Mouse (Mus musculus) limb, embryonic 11.5 days (tissue): ENCODE measurements around the gene Hunk. TPM values are rescaled to one million over a fixed set of nuclear protein-coding genes. Genes with fewer than 3 reads are reported as not detected.
A peak's percentile ranks its signal among the peaks of the same experiment; 100 is the strongest.

Experiments used
- ATAC-seq: fragments of 200-750 bp; cut with Nextera tagmentation; 2 replicates; pipeline ENCODE4 v1.8.0; 2017; ENCODE audit warnings: low read depth; ENCODE audit not compliant: insufficient number of reproducible peaks, low FRiP score, low TSS enrichment
- DNase-seq: peaks from one replicate; pipeline ENCODE4 v3.0.0-alpha.2; 2015; ENCODE audit warnings: low spot score
- H3K27ac ChIP-seq: fragments of 300-500 bp; sonication (generic); replicated peaks from 2 replicates; pipeline ENCODE4 v1.5.1; 2014; ENCODE audit warnings: low read depth, mild to moderate bottlenecking, low read length
- H3K27me3 ChIP-seq: fragments of 300-500 bp; sonication (generic); 2 replicates; pipeline ENCODE4 v1.6.1; 2014; ENCODE audit warnings: mild to moderate bottlenecking, low read length, mixed read lengths; ENCODE audit not compliant: control insufficient read depth, insufficient read depth
- H3K36me3 ChIP-seq: fragments of 300-500 bp; sonication (generic); 2 replicates; pipeline ENCODE4 v1.6.1; 2014; ENCODE audit warnings: mild to moderate bottlenecking, low read length, moderate library complexity, mixed read lengths; ENCODE audit not compliant: control insufficient read depth, insufficient read depth
- H3K4me1 ChIP-seq: fragments of 300-500 bp; sonication (generic); 2 replicates; pipeline ENCODE4 v1.6.1; 2014; ENCODE audit warnings: low read length, mixed read lengths; ENCODE audit not compliant: control insufficient read depth, insufficient read depth
- H3K4me2 ChIP-seq: fragments of 300-500 bp; sonication (generic); 2 replicates; pipeline ENCODE4 v1.6.1; 2014; ENCODE audit warnings: low read depth, mild to moderate bottlenecking, moderate library complexity; ENCODE audit not compliant: severe bottlenecking
- H3K4me3 ChIP-seq: fragments of 300-500 bp; sonication (generic); 2 replicates; pipeline ENCODE4 v1.5.1; 2014; ENCODE audit warnings: low read depth, low read length
- H3K9ac ChIP-seq: fragments of 300-500 bp; sonication (generic); 2 replicates; pipeline ENCODE4 v1.6.1; 2014; ENCODE audit warnings: mild to moderate bottlenecking, low read length
- H3K9me3 ChIP-seq: fragments of 300-500 bp; sonication (generic); 2 replicates; pipeline ENCODE4 v1.6.1; 2016; ENCODE audit warnings: low read length; ENCODE audit not compliant: control insufficient read depth
- WGBS: fragments of 180-500 bp; shearing (Covaris S2); extraction: QIAGEN DNeasy Blood & Tissue Kit; methylation state at CpG from one replicate; pipeline ENCODE4 v1.1.7; 2014; 5-methylcytosine and 5-hydroxymethylcytosine counted together
- polyA plus RNA-seq: library from polyadenylated mRNA; unstranded; fragments of >200 nt; fragmentation: Nextera tagmentation; extraction: Ambion mirVana; gene quantifications from 2 replicates; pipeline ENCODE4 v1.2.1, GENCODE M21; 2014

The Hunk gene
- polyA plus RNA-seq, result 19.0 and 22.7 TPM in 2 replicates

- Histone ChIP-seq H3K27me3 (no peaks in the 10 kb centered on the region), H3K9me3 (no peaks in the 10 kb centered on the region), H3K4me2 (peak within 1 kb of the TSS; percentile 95), H3K9ac (peak within 1 kb of the TSS; percentile 97), H3K36me3 (peaks cover 4% of the 10 kb centered on the region; the same call in 1 of the 2 replicates), H3K4me1 (peaks cover 19% of the 10 kb centered on the region), H3K4me3 (peak within 1 kb of the TSS; percentile 96), H3K27ac (peak within 1 kb of the TSS; percentile 98)
- DNase-seq (peak; percentile 89), ATAC-seq (peak; percentile 85)
- WGBS, result under 1% methylated on average over 69 of the region's 101 CpGs
These were observed at the start of gene Hunk for GRCm38 (mm10) chr16:90385688-90386513. TSS of gene Hunk (plus strand) at chr16:90386013.

DNA sequence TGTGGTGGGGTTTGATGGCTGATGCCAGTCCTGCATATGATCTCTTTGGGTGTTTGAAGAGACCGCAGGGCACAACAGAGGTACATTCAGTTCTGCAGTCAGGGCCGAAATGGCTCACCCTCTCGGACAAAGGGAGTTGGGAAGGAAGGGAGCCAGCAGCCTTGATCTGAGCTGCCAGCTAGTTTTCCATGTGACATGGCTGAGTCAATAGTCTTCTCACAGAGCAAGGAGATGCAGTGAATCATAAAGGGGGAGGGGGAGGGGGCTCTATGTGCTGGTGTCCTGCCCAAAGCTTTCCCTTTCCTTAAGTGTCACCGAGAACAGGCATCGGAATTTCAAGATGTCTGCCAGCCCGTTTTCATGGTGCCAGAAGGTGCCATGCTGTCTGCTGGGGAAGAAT, 46.8 kb upstream of the Hunk start:
- H3K4me2 ChIP-seq, result no peak overlapping the region
- H3K9ac ChIP-seq, result no peak overlapping the region
- DNase-seq (no peak), ATAC-seq (no peak)
- H3K4me3 ChIP-seq, result no peak overlapping the region
- H3K9me3 ChIP-seq, result no peaks in the 10 kb centered on the region
- 88% methylated on average over 6 of the region's 6 CpGs for WGBS
- no peak overlapping the region for H3K27ac ChIP-seq
- H3K27me3 ChIP-seq, result no peaks in the 10 kb centered on the region
- H3K4me1 ChIP-seq, result no peaks in the 10 kb centered on the region
- no peaks in the 10 kb centered on the region for H3K36me3 ChIP-seq

DNA sequence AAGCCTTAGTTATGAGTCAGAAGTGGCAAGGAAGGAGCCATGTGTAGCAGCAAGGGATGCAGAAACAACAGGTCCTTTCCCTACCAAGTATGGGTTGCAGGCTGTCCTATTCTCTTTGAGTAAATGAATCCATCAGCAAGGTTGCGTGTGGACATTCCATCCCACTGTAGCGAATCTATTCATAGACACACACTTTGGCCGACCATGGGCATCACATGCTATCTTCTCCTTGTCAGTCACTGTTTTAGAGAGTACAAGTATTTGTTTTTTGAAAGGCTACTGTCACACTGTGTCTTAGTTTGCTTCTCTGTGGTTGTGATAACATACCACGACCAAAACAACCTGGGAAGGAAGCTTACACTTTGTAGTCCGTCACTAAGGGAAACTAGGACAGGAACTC, 44.7 kb upstream of the Hunk start:
- WGBS, result 95% methylated on average over 5 of the region's 5 CpGs
- no peaks in the 10 kb centered on the region for H3K4me1 ChIP-seq
- H3K9me3 ChIP-seq, result no peaks in the 10 kb centered on the region
- H3K36me3 ChIP-seq, result no peaks in the 10 kb centered on the region
- H3K4me2 ChIP-seq, result no peak overlapping the region
- DNase-seq (no peak), ATAC-seq (no peak)
- H3K27me3 ChIP-seq, result no peaks in the 10 kb centered on the region
- H3K9ac ChIP-seq, result no peak overlapping the region
- no peak overlapping the region for H3K4me3 ChIP-seq
- no peak overlapping the region for H3K27ac ChIP-seq

DNA sequence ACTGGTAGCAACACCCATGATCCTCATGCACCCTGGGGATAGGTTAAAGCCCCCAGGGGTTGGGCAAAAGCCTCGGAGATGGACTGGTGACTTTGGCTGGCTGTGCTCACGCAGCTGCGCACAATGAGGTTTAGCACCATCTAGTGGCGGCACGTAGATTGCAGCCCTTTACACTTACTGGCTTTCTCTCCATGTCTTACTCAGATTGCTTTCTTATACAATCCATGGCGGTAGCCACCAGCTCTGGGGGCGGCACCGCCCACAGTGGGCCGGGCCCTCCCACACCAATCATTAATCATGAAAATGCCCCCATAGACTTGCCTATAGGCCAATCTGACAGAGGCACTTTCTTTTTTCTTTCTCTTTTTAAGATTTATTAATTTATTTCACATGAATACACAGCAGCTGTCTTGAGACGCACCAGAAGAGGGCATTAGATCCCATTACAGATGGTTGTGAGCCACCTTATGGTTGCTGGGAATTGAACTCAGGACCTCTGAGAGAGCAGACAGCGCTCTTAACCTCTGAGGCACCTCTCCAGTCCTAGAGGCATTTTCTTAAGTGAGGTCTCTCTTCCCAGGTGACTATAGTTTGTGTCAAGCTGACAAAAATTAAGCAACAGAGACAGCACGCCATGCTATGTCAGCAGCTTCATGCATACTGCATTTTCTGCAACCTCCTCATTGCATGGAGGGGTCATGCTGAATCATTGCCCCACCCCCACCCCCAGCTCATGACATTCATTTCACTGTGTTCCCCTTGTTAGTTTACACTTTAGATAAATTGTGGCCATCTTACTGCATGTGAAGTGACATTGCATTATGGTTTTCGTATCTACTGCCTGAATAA, 35.9 kb upstream of the Hunk start:
- H3K4me3 ChIP-seq, result no peak overlapping the region

GRCm38 (mm10) chr16:90351726-90352125, 34.1 kb upstream of the Hunk start:
- 55% methylated on average over 8 of the region's 8 CpGs for WGBS
- DNase-seq, result no peak
- H3K9me3 ChIP-seq, result no peaks in the 10 kb centered on the region
- no peak for ATAC-seq
- no peak overlapping the region for H3K27ac ChIP-seq
- H3K4me1 ChIP-seq, result no peaks in the 10 kb centered on the region
- H3K36me3 ChIP-seq, result no peaks in the 10 kb centered on the region
- no peak overlapping the region for H3K9ac ChIP-seq
- no peaks in the 10 kb centered on the region for H3K27me3 ChIP-seq
- no peak overlapping the region for H3K4me3 ChIP-seq
- H3K4me2 ChIP-seq, result no peak overlapping the region

More for the DNA sequence above, 35.9 kb upstream of the Hunk start:
- Histone ChIP-seq H3K27me3 (no peaks in the 10 kb centered on the region), H3K9me3 (no peaks in the 10 kb centered on the region), H3K4me1 (no peaks in the 10 kb centered on the region), H3K36me3 (no peaks in the 10 kb centered on the region), H3K9ac (no peak overlapping the region), H3K27ac (no peak overlapping the region), H3K4me2 (no peak overlapping the region)
- DNase-seq, result peak; percentile 88
- WGBS, result 31% methylated on average over 12 of the region's 13 CpGs
- ATAC-seq, result peak; percentile 93

DNA sequence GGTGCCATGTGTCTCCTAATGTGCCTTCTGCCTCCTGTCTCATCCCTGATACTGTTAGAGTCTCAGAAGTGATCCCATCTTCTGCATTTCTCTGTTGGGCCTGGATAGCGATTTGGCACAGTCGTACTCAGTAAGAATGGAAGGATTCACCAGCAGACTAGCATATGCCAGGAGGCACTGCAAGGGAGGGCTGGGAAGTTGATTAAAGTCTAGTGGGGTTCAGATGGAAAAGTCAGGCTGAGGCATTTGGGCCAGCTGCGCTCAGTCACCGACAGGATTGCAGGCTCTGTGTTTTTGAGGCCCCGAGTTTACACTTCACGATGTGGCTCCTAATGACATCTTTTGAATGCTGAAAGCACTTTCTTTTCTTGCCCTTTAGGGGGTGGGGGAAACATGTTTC, 33.1 kb upstream of the Hunk start:
- Histone ChIP-seq H3K27me3 (no peaks in the 10 kb centered on the region), H3K27ac (no peak overlapping the region), H3K36me3 (no peaks in the 10 kb centered on the region), H3K4me3 (no peak overlapping the region), H3K9ac (no peak overlapping the region), H3K4me1 (no peaks in the 10 kb centered on the region), H3K9me3 (no peaks in the 10 kb centered on the region), H3K4me2 (no peak overlapping the region)
- no peak for DNase-seq
- WGBS, result 63% methylated on average over 6 of the region's 6 CpGs
- ATAC-seq, result no peak

GRCm38 (mm10) chr16:90353156-90353555, 32.7 kb upstream of the Hunk start:
- no peak overlapping the region for H3K9ac ChIP-seq
- no peak overlapping the region for H3K27ac ChIP-seq
- no peaks in the 10 kb centered on the region for H3K9me3 ChIP-seq
- 82% methylated on average over 5 of the region's 5 CpGs for WGBS
- H3K4me3 ChIP-seq, result no peak overlapping the region
- no peaks in the 10 kb centered on the region for H3K27me3 ChIP-seq
- H3K36me3 ChIP-seq, result no peaks in the 10 kb centered on the region
- H3K4me1 ChIP-seq, result no peaks in the 10 kb centered on the region
- DNase-seq (no peak), ATAC-seq (no peak)
- H3K4me2 ChIP-seq, result no peak overlapping the region

GRCm38 (mm10) chr16:90359329-90359728, 26.5 kb upstream of the Hunk start:
- no peak for ATAC-seq
- H3K4me3 ChIP-seq, result no peak overlapping the region
- no peak for DNase-seq
- WGBS, result 84% methylated on average over 9 of the region's 9 CpGs
- no peak overlapping the region for H3K27ac ChIP-seq
- H3K36me3 ChIP-seq, result no peaks in the 10 kb centered on the region
- H3K4me2 ChIP-seq, result no peak overlapping the region
- no peaks in the 10 kb centered on the region for H3K27me3 ChIP-seq
- H3K4me1 ChIP-seq, result peaks cover 9% of the 10 kb centered on the region; the same call in 1 of the 2 replicates
- no peak overlapping the region for H3K9ac ChIP-seq
- H3K9me3 ChIP-seq, result no peaks in the 10 kb centered on the region
